Mouse (Mus musculus) stomach, embryonic 16.5 days (tissue): Measurements from ENCODE around the gene Shld1. TPM values are rescaled to one million over a fixed set of nuclear protein-coding genes. Genes with fewer than 3 reads are reported as not detected.

Experiments used
- ATAC-seq: fragments of 200-750 bp; cut with Nextera tagmentation; 2 replicates; pipeline ENCODE4 v1.8.0; 2017; ENCODE audit warnings: moderate number of reproducible peaks, moderate TSS enrichment; ENCODE audit not compliant: insufficient read depth, low FRiP score
- H3K27ac ChIP-seq: fragments of 300-500 bp; sonication (generic); 2 replicates; pipeline ENCODE4 v1.5.1; 2014; ENCODE audit warnings: low read length
- H3K27me3 ChIP-seq: fragments of 300-500 bp; sonication (generic); 2 replicates; pipeline ENCODE4 v1.6.1; 2014; ENCODE audit warnings: low read length, control low read depth, mixed read lengths; ENCODE audit not compliant: control insufficient read depth, insufficient read depth
- H3K36me3 ChIP-seq: fragments of 300-500 bp; sonication (generic); 2 replicates; pipeline ENCODE4 v1.6.1; 2014; ENCODE audit warnings: low read length; ENCODE audit not compliant: control insufficient read depth, insufficient read depth
- H3K4me1 ChIP-seq: fragments of 300-500 bp; sonication (generic); 2 replicates; pipeline ENCODE4 v1.6.1; 2014; ENCODE audit warnings: low read length, control low read depth, mixed read lengths; ENCODE audit not compliant: control insufficient read depth, insufficient read depth
- H3K4me2 ChIP-seq: fragments of 300-500 bp; sonication (generic); 2 replicates; pipeline ENCODE4 v1.6.1; 2014; ENCODE audit warnings: low read depth, low read length, mixed read lengths
- H3K4me3 ChIP-seq: fragments of 300-500 bp; sonication (generic); replicated peaks from 2 replicates; pipeline ENCODE4 v1.5.1; 2014; ENCODE audit warnings: mild to moderate bottlenecking, low read length
- H3K9ac ChIP-seq: fragments of 300-500 bp; sonication (generic); 2 replicates; pipeline ENCODE4 v1.6.1; 2014; ENCODE audit warnings: low read length
- H3K9me3 ChIP-seq: fragments of 300-500 bp; sonication (generic); replicated peaks from 2 replicates; pipeline ENCODE4 v1.6.1; 2016; ENCODE audit warnings: low read length, control low read depth; ENCODE audit not compliant: control insufficient read depth
- WGBS: fragments of 180-500 bp; shearing (Covaris S2); extraction: QIAGEN DNeasy Blood & Tissue Kit; methylation state at CpG from one replicate; pipeline ENCODE4 v1.1.7; 2014; 5-methylcytosine and 5-hydroxymethylcytosine counted together
- polyA plus RNA-seq: library from polyadenylated mRNA; unstranded; fragments of >200 nt; fragmentation: Nextera tagmentation; extraction: Ambion mirVana; gene quantifications from 2 replicates; pipeline ENCODE4 v1.2.1, GENCODE M21; 2015

Gene Shld1
- polyA plus RNA-seq, 1 experiment from 2014 or later: 12.3 TPM

DNA sequence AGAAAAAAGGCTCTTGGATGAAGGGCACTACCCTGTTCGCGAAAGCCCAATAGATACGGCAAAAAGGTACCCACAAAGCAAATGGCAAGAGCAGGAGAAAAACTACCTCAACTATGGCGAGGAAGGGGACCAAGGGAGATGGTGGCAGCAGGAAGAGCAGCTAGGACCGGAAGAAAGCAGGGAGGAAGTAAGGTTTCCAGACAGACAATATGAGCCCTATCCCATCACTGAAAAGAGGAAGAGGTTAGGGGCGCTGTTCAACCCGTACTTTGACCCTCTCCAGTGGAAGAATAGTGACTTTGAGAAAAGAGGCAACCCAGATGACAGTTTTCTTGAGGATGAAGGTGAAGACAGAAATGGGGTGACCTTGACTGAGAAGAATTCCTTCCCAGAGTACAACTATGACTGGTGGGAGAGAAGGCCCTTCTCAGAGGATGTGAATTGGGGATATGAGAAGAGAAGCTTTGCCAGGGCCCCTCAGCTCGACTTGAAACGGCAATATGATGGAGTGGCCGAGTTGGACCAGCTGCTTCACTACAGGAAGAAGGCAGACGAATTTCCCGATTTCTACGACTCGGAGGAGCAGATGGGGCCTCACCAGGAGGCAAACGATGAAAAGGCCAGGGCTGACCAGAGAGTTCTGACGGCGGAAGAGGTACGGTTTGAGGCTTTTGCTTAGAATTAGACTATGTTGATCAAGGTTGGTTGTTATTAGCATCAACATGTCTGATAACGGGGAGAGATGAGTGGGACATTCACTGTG, 106.9 kb downstream of the Shld1 start:
- Histone ChIP-seq H3K9ac (no peak overlapping the region), H3K4me3 (no peak overlapping the region), H3K36me3 (no peaks in the 10 kb centered on the region), H3K4me1 (no peaks in the 10 kb centered on the region), H3K9me3 (no peaks in the 10 kb centered on the region), H3K27me3 (no peaks in the 10 kb centered on the region), H3K27ac (no peak overlapping the region), H3K4me2 (no peak overlapping the region)
- 84% methylated on average over 19 of the region's 19 CpGs for WGBS
- ATAC-seq: no peak

DNA sequence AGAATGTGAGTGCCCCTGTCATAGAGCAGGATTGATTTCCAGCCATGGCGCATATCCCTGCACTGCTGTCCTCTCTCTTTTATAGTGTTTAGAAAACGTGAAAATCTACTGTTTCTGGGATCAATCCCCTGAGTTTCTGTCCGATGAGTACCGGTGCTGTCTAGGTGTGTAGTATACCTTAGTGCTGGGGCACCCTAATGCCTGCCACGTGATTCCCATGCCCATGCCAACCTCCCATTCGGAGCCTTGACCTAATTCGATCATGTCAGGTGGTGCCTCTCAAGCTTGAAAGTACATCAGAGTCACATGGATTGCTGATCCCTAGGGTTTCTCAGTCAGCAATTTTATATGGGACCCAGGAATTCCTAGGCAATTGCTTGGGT, 107.5 kb downstream of the Shld1 start:
- H3K36me3 ChIP-seq: no peaks in the 10 kb centered on the region
- 81% methylated on average over 7 of the region's 7 CpGs for whole genome bisulfite sequencing
- no peak overlapping the region for H3K4me2 ChIP-seq
- no peak overlapping the region for H3K9ac ChIP-seq
- no peaks in the 10 kb centered on the region for H3K27me3 ChIP-seq
- no peaks in the 10 kb centered on the region for H3K9me3 ChIP-seq
- ATAC-seq: no peak
- no peak overlapping the region for H3K27ac ChIP-seq
- no peaks in the 10 kb centered on the region for H3K4me1 ChIP-seq
- no peak overlapping the region for H3K4me3 ChIP-seq

Other genes with a start within 250 kb of the Shld1 start
- 27.6 and 30.3 TPM in 2 replicates for gene Gpcpd1, start 99.2 kb upstream of the Shld1 start, polyA plus RNA-seq
- 17.6 and 18.3 TPM in 2 replicates for gene Chgb, start 94.3 kb downstream of the Shld1 start, polyA plus RNA-seq
- 19.6 and 22.9 TPM in 2 replicates for gene Trmt6, start 129.1 kb downstream of the Shld1 start, polyA plus RNA-seq
- 10.7 and 10.8 TPM in 2 replicates for gene Mcm8, start 129.2 kb downstream of the Shld1 start, polyA plus RNA-seq
- 8.2 and 9.2 TPM in 2 replicates for gene Crls1, start 159.7 kb downstream of the Shld1 start, polyA plus RNA-seq
- gene Lrrn4, start 194.0 kb downstream of the Shld1 start, polyA plus RNA-seq: 9.5 and 11.5 TPM in 2 replicates